Mouse (Mus musculus) ovary, adult 10 weeks (tissue): Measurements from ENCODE around the gene Gm17361. TPM values are rescaled to one million over a fixed set of nuclear protein-coding genes. Genes with fewer than 3 reads are reported as not detected.

Experiments used
- polyA plus RNA-seq: library from polyadenylated mRNA; stranded (reverse); fragments of 350-450 nt; fragmentation: Illumina TruSeq; extraction: RNeasy Lipid Tissue Mini Kit (QIAGEN cat#74804); gene quantifications from one replicate; pipeline ENCODE4 v1.2.3, GENCODE M21; 2014

The Gm17361 gene
- not detected for polyA plus RNA-seq

DNA sequence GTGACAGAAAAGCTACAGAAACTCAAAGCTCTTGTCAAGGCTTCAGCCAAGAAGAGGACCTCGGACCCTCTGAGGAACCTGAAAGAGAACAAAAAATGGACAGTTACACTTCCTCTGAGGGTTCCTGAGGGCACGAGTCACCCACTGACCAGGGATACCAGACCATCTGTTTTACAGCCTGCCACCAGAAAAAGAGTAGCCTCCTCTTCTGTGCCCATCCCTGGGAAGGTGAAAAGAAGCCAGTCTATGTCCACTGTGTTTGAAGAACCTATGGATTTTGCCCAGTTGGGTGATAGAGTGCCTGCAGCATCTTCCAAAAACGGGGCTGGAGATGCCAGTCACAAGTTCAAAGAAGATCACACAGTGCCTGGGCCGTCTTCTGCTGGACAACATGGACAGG, at the start of gene Gm17361:
Gene Gm17361, plus strand, starts transcription at position 301 of the 400 bp plus-strand sequence.

